Mouse (Mus musculus) brain, embryonic 14.5 days (tissue): ENCODE measurements around the gene Cpne5.

Experiments
- CTCF ChIP-seq: fragments of 200-500 bp; IDR thresholded peaks from 2 replicates; pipeline ENCODE4 v1.5.1; 2012; ENCODE audit warnings: inconsistent platforms, mild to moderate bottlenecking, moderate library complexity, borderline replicate concordance; ENCODE audit not compliant: insufficient read depth, insufficient read length; ENCODE audit errors: extremely low read depth
- POLR2A ChIP-seq: fragments of 200-500 bp; IDR thresholded peaks from 2 replicates; pipeline ENCODE4 v1.6.1; 2012; ENCODE audit warnings: mild to moderate bottlenecking, inconsistent platforms, borderline replicate concordance; ENCODE audit not compliant: poor library complexity, insufficient read depth, insufficient read length, severe bottlenecking; ENCODE audit errors: extremely low read depth

- TF ChIP-seq CTCF (no peak), POLR2A (no peak)
These were observed 70.6 kb downstream of the Cpne5 start for GRCm38 (mm10) chr17:29167371-29167770.
